Mouse (Mus musculus): ENCODE data around the gene Slc35b2. TPM values are rescaled to one million over a fixed set of nuclear protein-coding genes. Genes with fewer than 3 reads are reported as not detected.

Gene Slc35b2
- total RNA-seq, 2 experiments from 2014 or later: 39.2 to 40.2 TPM

- DNase-seq: peak; percentile 77
- intact Hi-C loops (cut with DNase I): no loop called here
Measured at GRCm38 (mm10) chr17:45544001-45544872, 19.4 kb upstream of the Slc35b2 start.

- intact Hi-C loops (cut with DNase I): no loop called here
- DNase-seq: peak; percentile 62
Measured at GRCm38 (mm10) chr17:45544873-45545277, 18.8 kb upstream of the Slc35b2 start.

GRCm38 (mm10) chr17:45545278-45545961, 18.3 kb upstream of the Slc35b2 start:
- intact Hi-C loops (cut with DNase I): no loop called here
- DNase-seq: no peak

- intact Hi-C loops (cut with DNase I): no loop called here
- no peak for DNase-seq
Measured at GRCm38 (mm10) chr17:45546941-45547340, 16.7 kb upstream of the Slc35b2 start.

GRCm38 (mm10) chr17:45547461-45548190, 16.0 kb upstream of the Slc35b2 start:
- DNase-seq: no peak
- intact Hi-C loops (cut with DNase I): no loop called here

- intact Hi-C loops (cut with DNase I): no loop called here
Measured at GRCm38 (mm10) chr17:45548541-45549512, 14.8 kb upstream of the Slc35b2 start.

GRCm38 (mm10) chr17:45549617-45550181, 14.0 kb upstream of the Slc35b2 start, which contains the start of gene Tmem151b:
Gene Tmem151b (minus strand): TSS chr17:45549677.
- peak; percentile 88 for DNase-seq
- intact Hi-C loops (cut with DNase I): loop anchor here (2.0 to 5.0 kb wide), 2 partner anchors 32 to 71 kb away; no protein-coding TSS in a partner anchor

More at GRCm38 (mm10) chr17:45548541-45549512, 14.8 kb upstream of the Slc35b2 start:
- peak; percentile 76 for DNase-seq

- no peak for DNase-seq
- intact Hi-C loops (cut with DNase I): loop anchor here (2.0 to 5.0 kb wide), 2 partner anchors 33 to 71 kb away; no protein-coding TSS in a partner anchor
Measured at GRCm38 (mm10) chr17:45550253-45550652, 13.4 kb upstream of the Slc35b2 start.

GRCm38 (mm10) chr17:45551249-45551796, 12.4 kb upstream of the Slc35b2 start:
- DNase-seq: no peak
- intact Hi-C loops (cut with DNase I): loop anchor here (2.0 to 5.0 kb wide), 2 partner anchors 34 to 73 kb away; no protein-coding TSS in a partner anchor

GRCm38 (mm10) chr17:45551816-45552451, 11.7 kb upstream of the Slc35b2 start:
- intact Hi-C loops (cut with DNase I): loop anchor here (2.0 to 5.0 kb wide), 2 partner anchors 35 to 73 kb away; no protein-coding TSS in a partner anchor
- DNase-seq: peak; percentile 82

GRCm38 (mm10) chr17:45553065-45553464, 10.6 kb upstream of the Slc35b2 start:
- no peak for DNase-seq
- intact Hi-C loops (cut with DNase I): loop anchor here (5.0 kb wide), 1 partner anchor 36 kb away; no protein-coding TSS in a partner anchor

- intact Hi-C loops (cut with DNase I): loop anchor here (5.0 kb wide), 1 partner anchor 37 kb away; no protein-coding TSS in a partner anchor
- no peak for DNase-seq
Measured at GRCm38 (mm10) chr17:45554420-45554819, 9.3 kb upstream of the Slc35b2 start.

- peak; percentile 97 for DNase-seq
- intact Hi-C loops (cut with DNase I): no loop called here
Measured at GRCm38 (mm10) chr17:45555452-45556106, 8.1 kb upstream of the Slc35b2 start, which contains the start of gene Nfkbie. Gene Nfkbie (plus strand): TSS chr17:45555703.

- no peak for DNase-seq
- intact Hi-C loops (cut with DNase I): no loop called here
Measured at GRCm38 (mm10) chr17:45556107-45556489, 7.6 kb upstream of the Slc35b2 start.

- DNase-seq: no peak
Measured at GRCm38 (mm10) chr17:45556514-45557245, 7.0 kb upstream of the Slc35b2 start.

GRCm38 (mm10) chr17:45557246-45557824, 6.3 kb upstream of the Slc35b2 start:
- intact Hi-C loops (cut with DNase I): no loop called here
- DNase-seq: no peak

More at GRCm38 (mm10) chr17:45556514-45557245, 7.0 kb upstream of the Slc35b2 start:
- intact Hi-C loops (cut with DNase I): no loop called here

Data from left cerebral cortex, postnatal 4 days (tissue).